Mouse (Mus musculus) layer of hippocampus, adult 11-12 months (tissue): ENCODE measurements around the gene Zfp563.

ENCODE experiments used
- DNase-seq: peaks from one replicate; pipeline ENCODE4 v3.0.0; 2022; ENCODE audit warnings: low spot score

Zfp563 gene

DNA sequence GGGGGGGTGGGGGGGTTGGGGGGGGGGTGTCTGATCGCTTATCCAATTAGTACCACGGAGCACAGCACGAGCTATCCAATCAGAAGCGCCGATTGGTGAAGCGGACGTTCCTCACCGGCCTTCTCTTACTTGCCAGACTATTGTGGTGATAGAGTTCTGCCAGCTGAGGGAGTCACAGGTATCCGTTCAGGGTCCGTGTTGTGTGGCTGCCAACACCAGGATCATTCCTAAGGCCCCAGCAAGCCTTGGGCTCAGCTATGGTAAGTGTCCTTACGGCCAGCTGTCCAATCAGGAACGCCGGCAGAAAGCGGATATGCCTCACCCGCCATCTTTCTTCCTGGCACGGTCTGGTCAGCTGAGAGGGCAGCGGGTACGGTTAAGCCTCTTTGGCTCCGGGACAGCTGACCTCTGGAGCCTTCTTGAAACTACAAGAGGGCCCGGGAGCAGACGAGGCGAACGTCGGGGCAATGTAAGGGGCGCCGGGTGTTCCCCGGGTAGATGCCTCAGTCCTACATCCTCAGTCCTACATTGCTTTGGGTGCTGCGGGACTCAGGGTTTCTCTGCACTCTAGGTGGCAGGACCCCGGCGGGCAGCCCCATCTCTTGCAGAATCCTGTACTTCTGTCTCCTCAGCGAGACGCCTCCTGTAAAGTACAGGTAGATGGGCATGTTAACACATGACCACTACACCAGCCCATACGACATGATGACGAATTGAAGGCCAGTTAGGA lies at the start of gene Zfp563:
Zfp563 (plus strand) TSS at position 91 of the 730 bp plus-strand sequence.
- peak; percentile 94 for DNase-seq

DNA sequence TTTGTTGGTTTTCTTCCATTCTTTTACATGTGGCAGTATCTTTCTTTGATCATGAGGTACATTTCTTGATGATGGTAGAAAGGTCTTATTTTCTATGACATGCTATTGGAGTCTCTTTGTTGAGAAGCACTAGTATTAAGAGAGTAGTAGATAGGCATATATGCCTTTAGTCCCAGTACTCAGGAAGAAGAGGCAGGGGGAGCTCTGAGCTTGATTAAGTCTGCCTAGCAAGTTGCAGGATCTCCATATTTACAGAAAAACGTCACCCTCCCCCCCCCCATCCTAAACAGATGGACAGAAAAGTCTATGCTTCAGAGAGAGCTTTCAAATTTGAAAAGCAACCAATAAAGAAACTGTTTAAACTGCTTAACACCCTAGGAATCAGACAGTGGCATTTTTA lies 30.3 kb upstream of the Zfp563 start:
- DNase-seq, result no peak

DNA sequence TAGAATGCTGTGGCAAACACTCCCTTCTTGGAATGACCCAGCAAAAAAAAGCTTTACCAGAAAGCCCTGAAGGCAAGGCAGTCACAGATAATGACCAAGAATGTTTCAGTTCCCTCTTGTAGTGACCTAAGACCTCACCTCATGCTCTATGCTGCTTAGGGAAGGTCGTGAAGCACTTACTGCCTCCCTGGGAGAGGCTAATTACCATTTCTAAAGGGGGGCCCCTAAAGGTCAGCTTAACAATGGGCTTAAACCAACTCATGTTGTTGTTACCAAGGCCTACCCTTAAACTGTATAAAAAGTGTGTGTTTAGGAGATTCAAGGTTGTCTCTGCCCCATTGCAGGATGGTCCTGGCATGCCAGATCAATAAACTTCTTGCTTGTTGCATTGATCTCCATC lies 26.1 kb upstream of the Zfp563 start:
- no peak for DNase-seq

DNA sequence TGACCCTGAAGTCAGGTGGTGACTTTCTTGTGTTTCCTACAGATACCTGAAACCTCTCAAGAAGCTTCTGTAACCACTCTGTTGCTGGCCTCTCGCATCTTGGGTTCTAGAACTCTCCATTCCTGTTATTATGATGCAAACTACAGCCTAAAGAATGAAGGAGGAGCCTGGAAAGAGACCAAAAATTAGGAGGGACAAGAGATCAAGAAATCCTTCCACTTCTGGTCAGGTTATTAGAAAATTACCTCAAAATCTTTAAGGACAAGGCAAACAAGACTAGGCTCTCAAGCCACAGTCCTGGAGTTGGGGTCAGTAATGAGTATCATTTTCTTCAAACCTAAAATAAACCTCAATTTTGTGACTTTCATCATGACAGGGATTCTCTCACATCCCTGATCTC lies 21.2 kb upstream of the Zfp563 start, which contains the start of gene 4921501E09Rik:
4921501E09Rik (minus strand) TSS at position 101 of the 400 bp plus-strand sequence.
- DNase-seq, result no peak

DNA sequence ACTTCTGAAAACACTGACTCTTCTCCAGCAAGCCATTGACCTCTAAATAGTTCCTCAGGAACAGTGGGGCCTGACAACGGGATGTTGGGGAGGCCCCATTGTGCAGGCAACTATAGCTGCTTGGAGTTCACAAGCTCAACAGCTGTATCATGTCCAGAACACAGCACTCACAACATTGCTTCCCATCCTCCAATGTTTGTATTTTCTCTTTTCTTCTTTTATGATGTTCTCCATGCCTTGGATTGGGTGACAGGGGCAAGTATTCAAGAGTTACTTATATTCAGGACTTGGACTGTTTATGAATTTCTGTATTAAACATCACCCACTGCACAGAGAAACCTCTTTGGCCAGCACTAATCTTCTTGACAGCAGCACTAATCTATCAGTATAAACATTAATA lies 2.5 kb downstream of the Zfp563 start:
- DNase-seq, result no peak

DNA sequence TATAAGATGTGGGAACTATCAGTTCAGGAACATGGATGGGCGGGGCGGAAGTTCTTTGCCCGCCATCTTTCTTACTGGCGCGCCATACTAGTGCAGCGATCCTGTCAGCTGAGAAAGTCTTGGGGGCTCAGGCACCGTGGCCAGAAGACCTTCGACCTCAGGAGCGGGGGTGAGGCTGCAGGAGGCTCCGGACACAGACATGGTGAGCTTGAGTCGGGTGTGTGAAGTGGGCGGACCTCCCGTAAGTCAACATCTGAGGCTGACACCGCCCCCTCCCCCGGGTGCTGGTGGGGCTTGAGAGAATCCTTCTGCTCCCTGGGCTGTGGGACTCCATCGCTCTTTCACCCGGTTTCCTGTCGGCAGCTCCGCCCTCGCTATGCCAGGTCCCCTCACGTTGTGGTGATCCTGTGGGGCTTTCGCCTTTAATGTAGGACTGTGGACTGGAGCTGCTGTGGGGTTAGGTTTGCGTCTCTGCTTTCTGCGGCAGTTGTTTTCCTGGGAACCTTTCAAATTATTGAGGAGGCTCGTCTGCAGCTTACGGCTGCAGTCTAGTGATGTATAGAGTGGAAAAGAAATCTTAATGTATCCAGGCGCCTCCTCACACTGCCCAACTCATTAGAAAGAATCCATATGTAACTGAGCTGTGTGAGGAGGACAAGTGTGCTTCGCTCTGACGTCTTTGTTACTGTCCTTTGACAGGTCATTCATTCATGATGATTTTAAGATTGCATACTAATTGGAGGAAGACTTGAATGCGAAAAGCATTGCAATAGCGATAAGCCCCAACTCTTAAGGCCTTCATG lies 3.5 kb downstream of the Zfp563 start:
- DNase-seq, result peak; percentile 85

DNA sequence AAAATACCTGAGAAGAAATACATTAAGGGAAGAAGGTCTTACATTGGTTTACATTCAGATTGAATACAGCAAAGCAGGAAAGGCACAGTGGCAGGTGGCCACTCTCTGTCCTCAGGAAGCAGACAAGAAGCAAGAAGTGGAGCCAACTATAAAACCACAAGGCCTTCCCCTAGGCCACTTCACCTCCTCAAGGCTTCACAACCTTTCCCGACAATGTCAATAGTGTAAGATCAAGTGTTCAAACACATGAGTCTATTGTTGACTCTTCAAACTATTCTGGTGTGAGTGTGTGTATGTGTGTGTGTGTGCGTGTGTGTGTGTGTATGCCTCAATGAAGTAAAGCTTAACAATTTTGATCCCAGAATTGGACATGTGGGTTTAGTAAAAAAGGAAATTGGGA lies 8.3 kb downstream of the Zfp563 start:
- DNase-seq, result no peak

DNA sequence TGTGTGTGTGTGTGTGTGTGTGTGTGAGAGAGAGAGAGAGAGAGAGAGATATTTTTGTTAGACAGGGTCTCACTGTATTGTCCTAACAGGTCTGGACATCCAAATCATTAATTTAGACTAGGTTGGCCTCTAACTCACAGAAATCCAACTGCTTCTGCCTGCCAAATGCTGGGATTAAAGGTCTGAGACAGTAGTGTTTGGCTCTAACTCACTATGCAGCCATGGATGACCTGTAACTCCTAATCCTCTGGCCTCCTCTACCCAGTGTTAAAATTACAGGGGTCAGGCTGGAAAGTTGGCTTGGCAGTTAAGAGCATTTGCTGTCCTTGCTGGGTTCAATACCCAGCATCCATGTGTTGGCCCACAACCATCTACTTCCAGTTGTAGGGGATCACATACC lies 35.4 kb downstream of the Zfp563 start:
- no peak for DNase-seq

DNA sequence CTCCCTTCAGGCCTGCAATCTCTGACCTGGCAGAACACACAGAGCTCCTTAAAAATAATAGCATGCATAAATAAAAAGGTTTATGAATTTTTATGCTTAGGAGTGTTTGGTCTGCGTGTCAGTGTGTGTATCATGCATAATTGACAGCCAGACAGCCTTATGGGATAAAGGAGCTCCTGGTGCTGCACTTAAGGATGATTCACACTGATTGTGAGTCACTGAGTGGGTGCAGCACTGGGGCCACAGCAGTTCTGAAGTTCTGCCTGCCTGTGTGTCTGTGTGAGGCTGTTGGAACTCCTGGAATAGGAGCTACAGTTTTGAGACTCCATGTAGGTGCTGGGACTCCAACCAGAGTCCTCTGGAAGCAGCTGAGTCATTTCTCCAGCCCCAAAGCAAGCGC lies 37.1 kb downstream of the Zfp563 start:
- DNase-seq, result no peak

DNA sequence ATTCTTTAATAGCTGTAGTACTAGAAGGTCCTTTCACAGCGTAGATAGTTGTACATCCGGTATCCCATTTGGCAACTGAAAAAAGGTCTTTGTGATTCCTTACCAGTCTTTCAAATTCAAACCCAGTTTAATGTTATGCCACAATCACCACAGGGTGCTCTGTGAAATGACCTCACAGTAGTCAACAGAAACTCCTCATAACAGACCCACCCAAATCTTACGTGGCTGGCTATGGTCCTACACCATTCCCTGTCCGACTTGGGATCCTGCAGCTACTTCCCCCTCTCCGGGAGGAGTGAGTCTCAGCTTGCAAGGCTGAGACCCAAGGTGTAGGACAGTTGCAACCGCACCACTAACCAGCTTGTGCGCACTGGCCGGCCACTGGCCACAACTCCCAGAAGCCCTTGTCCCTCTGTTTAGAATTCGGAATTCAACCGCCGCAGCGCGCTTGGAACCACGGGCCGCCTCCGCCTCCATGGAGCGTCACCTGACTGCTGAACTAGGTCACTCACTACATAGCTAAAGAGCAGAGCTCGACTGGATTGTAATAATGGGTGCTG lies 50.2 kb downstream of the Zfp563 start, which contains the start of gene Morc2b:
Morc2b (minus strand) TSS at position 423 of the 560 bp plus-strand sequence.
- no peak for DNase-seq
